Mouse (Mus musculus): ENCODE measurements around the gene Ngef.

Ngef gene

GRCm38 (mm10) chr1:87475076-87475895 lies 98.4 kb downstream of the Ngef start:
- in situ Hi-C loops (cut with MboI, MseI) = loop anchor here (10.0 kb wide), 1 partner anchor 310 kb away; no protein-coding TSS in a partner anchor

GRCm38 (mm10) chr1:87472576-87472975 lies 101.1 kb downstream of the Ngef start:
- in situ Hi-C loops (cut with MboI, MseI) = loop anchor here (10.0 kb wide), 1 partner anchor 308 kb away; no protein-coding TSS in a partner anchor

- in situ Hi-C loops (cut with MboI, MseI) = loop anchor here (10.0 kb wide), 1 partner anchor 307 kb away; no protein-coding TSS in a partner anchor
These were observed 101.8 kb downstream of the Ngef start for GRCm38 (mm10) chr1:87471914-87472313.

- in situ Hi-C loops (cut with MboI, MseI) = loop anchor here (10.0 kb wide), 1 partner anchor 305 kb away; no protein-coding TSS in a partner anchor
These were observed 103.7 kb downstream of the Ngef start, which contains the start of gene Snorc for GRCm38 (mm10) chr1:87469971-87470370. Gene Snorc, plus strand, starts transcription at chr1:87470271.

- in situ Hi-C loops (cut with MboI, MseI) = no loop called here
These were observed 105.3 kb downstream of the Ngef start for GRCm38 (mm10) chr1:87468321-87468720.

- in situ Hi-C loops (cut with MboI, MseI) = no loop called here
These were observed 106.2 kb downstream of the Ngef start for GRCm38 (mm10) chr1:87467469-87467868.

GRCm38 (mm10) chr1:87459856-87460255 lies 113.8 kb downstream of the Ngef start:
- in situ Hi-C loops (cut with MboI, MseI) = loop anchor here (10.0 kb wide), 1 partner anchor 205 kb away; no protein-coding TSS in a partner anchor

GRCm38 (mm10) chr1:87458045-87458444 lies 115.6 kb downstream of the Ngef start:
- in situ Hi-C loops (cut with MboI, MseI) = loop anchor here (10.0 kb wide), 1 partner anchor 207 kb away; no protein-coding TSS in a partner anchor

GRCm38 (mm10) chr1:87456425-87456824 lies 117.2 kb downstream of the Ngef start:
- in situ Hi-C loops (cut with MboI, MseI) = loop anchor here (10.0 kb wide), 1 partner anchor 208 kb away; no protein-coding TSS in a partner anchor

GRCm38 (mm10) chr1:87449432-87449831 lies 124.2 kb downstream of the Ngef start:
- in situ Hi-C loops (cut with MboI, MseI) = no loop called here

GRCm38 (mm10) chr1:87447183-87448104 lies 126.2 kb downstream of the Ngef start:
- in situ Hi-C loops (cut with MboI, MseI) = no loop called here

GRCm38 (mm10) chr1:87436583-87436982 lies 137.1 kb downstream of the Ngef start:
- in situ Hi-C loops (cut with MboI, MseI) = no loop called here

- in situ Hi-C loops (cut with MboI, MseI) = no loop called here
These were observed 138.5 kb downstream of the Ngef start for GRCm38 (mm10) chr1:87435125-87435524.

All from T-helper 2 cell (primary cell).